Mouse (Mus musculus) testis, postnatal 10 days (tissue): ENCODE measurements around the gene Rab31.
"Not testable (repeated sequence)": the region's sequence is repeated elsewhere in the genome, so short reads cannot be mapped to it uniquely, and the experiment has no call there.

Source experiments
- DNase-seq: peaks from one replicate; pipeline ENCODE4 v3.0.0; 2021; ENCODE audit warnings: low spot score

The Rab31 gene

GRCm38 (mm10) chr17:65628823-65629532 lies 143.6 kb downstream of the Rab31 start:
- not testable (repeated sequence) for DNase-seq

DNA sequence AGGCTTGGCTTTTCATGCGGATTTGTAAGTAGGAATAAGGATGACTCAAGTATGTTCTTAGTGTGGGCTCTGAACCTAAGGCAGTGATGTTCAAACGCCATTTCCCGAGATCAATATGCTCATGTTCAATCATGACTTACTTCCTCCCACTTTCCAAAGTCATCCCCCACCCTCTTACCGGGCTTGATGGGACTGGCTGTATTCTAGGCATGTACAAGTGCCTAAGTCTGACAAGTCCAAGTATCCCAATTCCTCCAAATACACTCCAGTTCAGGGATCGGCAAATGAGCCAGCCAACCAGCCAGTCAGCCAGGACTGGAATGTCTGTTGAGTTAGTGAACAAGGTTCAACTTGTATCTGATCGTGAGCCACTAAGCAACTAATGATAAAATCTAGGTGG lies 146.3 kb downstream of the Rab31 start:
- DNase-seq, result no peak

- DNase-seq, result no peak
Observed at GRCm38 (mm10) chr17:65625563-65625962, 147.0 kb downstream of the Rab31 start.

- no peak for DNase-seq
Observed at GRCm38 (mm10) chr17:65623130-65623529, 149.4 kb downstream of the Rab31 start.

DNA sequence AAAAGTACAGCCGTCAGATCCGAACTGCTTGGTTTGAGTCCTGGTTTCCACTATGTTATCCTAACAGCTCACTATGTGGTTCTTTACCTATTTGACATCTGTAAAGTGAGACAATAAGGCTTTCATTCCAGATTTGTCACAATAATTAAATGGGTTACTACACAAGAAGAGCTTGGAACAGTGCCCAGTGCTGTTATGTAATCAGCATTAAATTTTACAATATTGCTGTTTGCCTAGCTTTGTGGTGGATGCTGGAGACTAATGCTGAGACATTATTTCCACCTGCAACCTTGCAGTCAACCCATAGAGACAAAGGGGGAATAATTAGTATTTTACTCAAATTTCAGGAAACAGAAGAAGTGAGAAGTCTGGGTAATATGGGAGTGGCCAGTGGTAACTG lies 154.1 kb downstream of the Rab31 start:
- no peak for DNase-seq

GRCm38 (mm10) chr17:65615678-65616077 lies 156.9 kb downstream of the Rab31 start:
- DNase-seq, result no peak

- DNase-seq, result no peak
Observed at GRCm38 (mm10) chr17:65614431-65614830, 158.1 kb downstream of the Rab31 start.

GRCm38 (mm10) chr17:65613463-65614412 lies 158.8 kb downstream of the Rab31 start, which contains the start of gene Vapa:
TSS of gene Vapa (minus strand) at chr17:65613555.
- peak; percentile 99 for DNase-seq

- no peak for DNase-seq
Observed at GRCm38 (mm10) chr17:65613142-65613462, 159.4 kb downstream of the Rab31 start.

DNA sequence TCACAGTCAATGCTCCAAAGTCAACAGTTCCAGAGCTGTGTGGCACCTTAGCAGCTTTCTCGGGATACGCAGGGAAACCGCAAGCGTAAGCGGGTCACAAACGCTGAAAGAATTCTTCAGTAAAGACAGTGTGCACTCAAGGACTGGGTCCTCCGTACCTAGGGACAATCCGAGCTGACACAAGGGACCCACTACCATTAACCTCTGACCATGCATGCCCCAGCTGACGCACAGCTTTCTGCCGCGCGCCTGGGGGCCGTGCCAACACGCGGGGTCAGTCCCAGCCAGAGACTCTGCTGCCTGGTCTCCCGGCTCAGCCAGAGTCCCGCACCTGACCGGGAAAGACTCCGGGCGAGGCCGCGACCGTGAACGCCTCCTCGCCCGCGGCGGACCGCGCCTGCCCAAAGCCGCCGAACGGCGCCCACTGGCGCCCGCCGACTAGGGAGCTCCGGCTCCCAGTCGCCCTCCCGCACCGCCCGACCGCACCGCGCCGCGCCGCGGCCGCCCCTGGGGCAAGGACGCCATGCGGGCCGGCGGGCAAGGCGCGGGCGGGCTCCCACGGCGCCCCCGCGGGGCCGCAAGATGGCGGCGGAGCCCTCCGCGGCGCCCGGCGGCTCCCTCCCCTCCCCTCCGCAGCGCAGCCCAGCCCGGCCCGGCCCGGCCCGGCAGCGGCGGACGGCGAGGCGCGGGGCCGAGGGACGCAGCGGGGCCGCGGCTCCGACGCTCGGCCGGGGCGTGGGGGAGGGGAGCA lies 160.0 kb downstream of the Rab31 start:
- peak; percentile 73 for DNase-seq

- no peak for DNase-seq
Observed at GRCm38 (mm10) chr17:65611721-65612120, 160.8 kb downstream of the Rab31 start.

DNA sequence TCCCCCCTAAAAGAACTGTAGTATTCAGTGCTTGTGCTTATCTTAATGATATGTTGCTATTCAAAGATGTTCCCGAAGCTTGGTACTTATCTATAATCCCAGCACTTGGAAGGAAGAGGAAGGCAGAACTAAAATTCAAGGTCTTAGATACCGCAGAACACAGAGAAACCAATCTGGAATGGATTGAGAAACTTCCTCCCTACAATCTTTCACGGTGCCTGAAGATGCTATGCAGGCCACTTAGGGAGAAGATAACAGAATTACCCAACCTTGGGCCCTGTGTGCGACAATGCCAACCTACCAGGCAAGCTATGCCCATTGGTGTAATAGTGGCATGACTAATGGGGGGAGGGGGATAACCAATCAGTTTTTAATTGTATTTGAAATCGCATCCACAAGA lies 163.8 kb downstream of the Rab31 start:
- DNase-seq, result no peak

- no peak for DNase-seq
Observed at GRCm38 (mm10) chr17:65608312-65608687, 164.3 kb downstream of the Rab31 start.

GRCm38 (mm10) chr17:65607574-65608311 lies 164.8 kb downstream of the Rab31 start:
- no peak for DNase-seq

GRCm38 (mm10) chr17:65606014-65606413 lies 166.5 kb downstream of the Rab31 start:
- no peak for DNase-seq

DNA sequence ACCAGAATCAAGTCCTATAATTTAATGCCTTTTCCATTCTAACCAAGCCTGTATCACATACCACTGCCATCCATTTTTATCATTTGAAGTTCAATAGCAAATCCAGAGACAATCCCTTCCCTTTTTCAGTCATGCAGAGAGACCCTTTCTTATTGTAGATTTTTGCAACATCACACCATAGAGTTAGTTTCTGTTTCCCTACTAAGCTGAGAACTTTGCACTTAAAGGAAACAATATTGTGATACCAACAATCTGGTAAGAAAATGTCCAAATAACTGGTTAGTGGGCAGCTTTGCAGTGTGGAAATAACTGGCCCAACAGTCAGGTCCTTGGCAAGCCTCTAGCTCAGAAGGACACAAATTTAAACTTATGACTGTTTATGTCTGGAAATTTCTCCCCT lies 167.7 kb downstream of the Rab31 start:
- DNase-seq, result no peak

DNA sequence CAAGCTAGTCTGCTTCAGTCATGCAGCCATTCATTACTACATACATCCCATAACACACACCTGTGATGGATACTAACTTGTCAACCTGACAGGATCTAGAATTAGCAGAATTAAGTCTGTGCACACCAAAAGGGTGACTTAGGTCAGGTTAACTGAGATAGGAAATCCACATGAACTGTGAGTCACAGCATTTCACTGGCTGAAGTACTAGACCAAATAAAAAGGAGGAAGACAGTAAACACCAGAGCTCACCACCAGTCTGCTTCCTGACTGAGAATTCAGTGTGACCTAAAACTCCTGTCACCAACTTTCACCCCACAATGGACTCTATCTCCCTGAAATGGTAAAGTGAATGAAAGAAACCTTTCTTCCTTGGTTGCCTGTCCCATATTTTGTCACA lies 168.2 kb downstream of the Rab31 start:
- no peak for DNase-seq
